Mouse (Mus musculus): Measurements from ENCODE around the gene Khnyn. TPM values are rescaled to one million over a fixed set of nuclear protein-coding genes. Genes with fewer than 3 reads are reported as not detected.

Gene Khnyn
- polyA plus RNA-seq, 1 experiment from 2014 or later: 6.1 TPM

DNA sequence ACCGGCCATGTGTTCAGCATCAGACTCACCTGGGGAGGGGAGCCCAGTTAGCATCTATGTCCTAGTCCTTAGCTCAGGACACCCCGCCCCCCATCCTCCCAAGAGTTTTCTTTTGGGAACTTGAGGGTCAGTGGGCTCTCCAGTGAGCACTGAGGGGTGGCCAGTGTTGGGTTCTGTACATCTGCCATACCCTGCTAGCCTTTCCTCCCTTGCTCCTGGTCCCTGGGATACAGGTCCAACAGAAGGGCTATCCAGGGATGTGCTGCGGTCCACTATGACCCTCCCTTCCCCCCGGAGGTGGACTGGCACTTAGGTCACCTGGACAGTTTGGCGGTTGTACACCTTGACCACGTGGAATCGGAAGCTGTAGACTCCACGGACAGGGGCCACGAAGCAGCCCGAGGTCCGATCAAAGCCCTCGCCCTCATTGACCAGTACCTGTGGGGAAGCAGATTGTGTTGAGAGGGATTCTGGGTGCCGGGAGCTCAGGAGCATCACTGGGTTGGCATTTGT is 1.5 kb upstream of the Khnyn start:
- Histone ChIP-seq H3K4me2 (ENCODE audit: low read length) (no peak overlapping the region), H3K36me3 (ENCODE audit: control insufficient read depth, insufficient read depth, low read length) (peaks cover 22% of the 10 kb centered on the region), H3K27me3 (ENCODE audit: control insufficient read depth, insufficient read depth, low read length) (no peaks in the 10 kb centered on the region), H3K4me1 (ENCODE audit: control insufficient read depth in 2 of 2, insufficient read depth in 2 of 2, low read length in 2 of 2) (peaks cover 16 to 31% of the 10 kb centered on the region in 2 experiments), H3K9ac (ENCODE audit: low read length) (no peak overlapping the region), H3K4me3 (ENCODE audit: control insufficient read depth in 1 of 2, insufficient read depth in 1 of 2, low read depth in 1 of 2, low read length in 2 of 2) (no peak overlapping the region), H3K27ac (replicated peaks in 1 of 2; ENCODE audit: control insufficient read depth in 1 of 2, insufficient read depth in 1 of 2, low read depth in 2 of 2, low read length in 2 of 2) (no peak overlapping the region), H3K9me3 (ENCODE audit: control insufficient read depth, low read length) (no peaks in the 10 kb centered on the region)
- 88% methylated on average over 13 of the region's 13 CpGs for WGBS
- no peak for ATAC-seq (ENCODE audit: insufficient number of reproducible peaks, insufficient read depth, low FRiP score, low read depth)

DNA sequence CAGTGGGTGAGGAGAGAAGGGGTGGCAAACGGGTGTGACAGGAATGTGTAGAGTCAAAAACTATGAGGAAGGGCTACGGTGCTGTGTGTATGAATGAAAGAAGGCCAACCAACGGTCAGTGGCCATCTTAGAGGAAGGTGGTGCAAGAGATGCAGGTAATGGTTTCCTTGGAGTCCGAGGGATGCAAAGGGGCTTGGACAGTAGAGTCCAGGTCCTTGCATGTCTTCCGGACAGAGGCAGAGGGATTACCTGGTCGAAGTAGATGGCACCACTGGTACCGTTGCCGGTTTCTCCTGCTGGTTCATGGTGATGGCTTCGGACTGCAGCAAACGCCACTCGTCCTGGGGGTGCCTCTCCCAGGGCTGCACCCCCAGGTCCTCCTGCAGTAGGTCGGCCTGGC is 1.1 kb upstream of the Khnyn start:
- Histone ChIP-seq H3K4me2 (ENCODE audit: low read length) (peak overlapping the region; percentile 81), H3K27ac (replicated peaks in 1 of 2; ENCODE audit: control insufficient read depth in 1 of 2, insufficient read depth in 1 of 2, low read depth in 2 of 2, low read length in 2 of 2) (peak overlapping the region; percentile 87 to 94; a peak in 3 of 4 replicates), H3K27me3 (ENCODE audit: control insufficient read depth, insufficient read depth, low read length) (no peaks in the 10 kb centered on the region), H3K9ac (ENCODE audit: low read length) (peak overlapping the region; percentile 93; the same call in 1 of the 2 replicates), H3K4me1 (ENCODE audit: control insufficient read depth in 2 of 2, insufficient read depth in 2 of 2, low read length in 2 of 2) (peaks cover 14 to 27% of the 10 kb centered on the region in 2 experiments), H3K4me3 (ENCODE audit: control insufficient read depth in 1 of 2, insufficient read depth in 1 of 2, low read depth in 1 of 2, low read length in 2 of 2) (no peak overlapping the region), H3K9me3 (ENCODE audit: control insufficient read depth, low read length) (no peaks in the 10 kb centered on the region), H3K36me3 (ENCODE audit: control insufficient read depth, insufficient read depth, low read length) (peaks cover 27% of the 10 kb centered on the region)
- ATAC-seq (ENCODE audit: insufficient number of reproducible peaks, insufficient read depth, low FRiP score, low read depth): no peak
- 87% methylated on average over 12 of the region's 12 CpGs for WGBS

DNA sequence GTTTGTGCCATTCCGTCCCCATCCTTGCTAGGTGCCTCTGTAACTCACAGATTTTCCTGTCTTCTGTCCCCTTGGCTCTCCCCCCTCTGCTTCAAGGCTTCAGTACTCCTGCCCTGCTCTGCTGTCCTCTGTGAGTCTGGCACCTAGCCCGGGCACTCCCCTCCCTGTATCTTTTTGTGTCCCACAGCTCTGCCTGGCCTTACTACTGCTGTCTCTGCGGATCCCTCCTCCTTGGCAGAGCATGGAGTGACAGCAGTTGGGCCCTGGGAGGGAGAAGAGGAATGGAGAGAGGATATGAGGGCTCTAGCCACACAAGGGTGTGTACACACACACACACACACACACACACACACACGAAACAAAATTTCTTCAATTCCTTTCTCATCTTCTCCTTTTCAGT is 581 bp upstream of the Khnyn start, which contains the start of gene Cbln3:
TSS of gene Cbln3 (minus strand) at position 227 of the 400 bp plus-strand sequence.
- 28% methylated on average over 4 of the region's 4 CpGs for WGBS
- Histone ChIP-seq H3K9me3 (ENCODE audit: control insufficient read depth, low read length) (no peaks in the 10 kb centered on the region), H3K36me3 (ENCODE audit: control insufficient read depth, insufficient read depth, low read length) (peaks cover 32% of the 10 kb centered on the region), H3K4me1 (ENCODE audit: control insufficient read depth in 2 of 2, insufficient read depth in 2 of 2, low read length in 2 of 2) (peaks cover 14 to 26% of the 10 kb centered on the region in 2 experiments), H3K27ac (replicated peaks in 1 of 2; ENCODE audit: control insufficient read depth in 1 of 2, insufficient read depth in 1 of 2, low read depth in 2 of 2, low read length in 2 of 2) (peak within 1 kb of the TSS; percentile 87 to 94), H3K4me3 (ENCODE audit: control insufficient read depth in 1 of 2, insufficient read depth in 1 of 2, low read depth in 1 of 2, low read length in 2 of 2) (peak within 1 kb of the TSS; percentile 84), H3K9ac (ENCODE audit: low read length) (peak within 1 kb of the TSS; percentile 93), H3K27me3 (ENCODE audit: control insufficient read depth, insufficient read depth, low read length) (no peaks in the 10 kb centered on the region), H3K4me2 (ENCODE audit: low read length) (peak within 1 kb of the TSS; percentile 81)
- peak; percentile 54 for ATAC-seq (ENCODE audit: insufficient number of reproducible peaks, insufficient read depth, low FRiP score, low read depth)

DNA sequence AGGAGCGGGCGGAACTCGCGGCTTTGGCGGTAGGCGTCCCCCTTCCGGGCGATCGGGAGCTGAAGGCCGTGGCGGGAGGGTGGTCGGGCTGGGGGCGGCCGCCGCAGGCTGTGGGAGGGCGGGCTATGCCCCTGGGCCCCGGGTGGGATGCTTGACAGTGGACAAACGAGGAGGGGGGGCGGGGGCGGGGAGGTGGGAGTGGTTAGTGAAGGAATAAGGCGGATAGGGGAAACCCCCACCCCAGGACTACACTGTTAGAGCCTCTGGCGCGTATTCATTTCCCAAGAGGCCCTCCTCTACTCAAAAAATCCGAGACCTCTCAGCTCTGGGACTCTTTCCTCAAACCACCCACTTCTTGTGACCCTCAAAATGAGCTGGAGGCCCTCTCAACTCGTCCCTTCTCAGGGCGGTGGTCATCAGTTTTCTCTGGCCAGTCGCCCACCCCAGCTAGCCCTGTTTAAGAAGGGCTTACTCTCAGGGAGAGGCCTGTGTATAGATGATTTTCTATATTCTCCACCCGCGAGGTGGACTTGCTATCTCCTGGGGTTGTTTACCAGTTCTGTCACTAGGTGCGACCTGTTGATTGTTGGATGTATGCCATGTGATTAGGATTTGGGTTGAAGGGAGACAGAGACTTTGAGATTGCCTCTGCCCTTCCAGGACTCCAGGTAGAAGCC is 505 bp downstream of the Khnyn start:
- Histone ChIP-seq H3K9ac (ENCODE audit: low read length) (peak overlapping the region; percentile 93), H3K9me3 (ENCODE audit: control insufficient read depth, low read length) (no peaks in the 10 kb centered on the region), H3K4me2 (ENCODE audit: low read length) (peak overlapping the region; percentile 81), H3K4me1 (ENCODE audit: control insufficient read depth in 2 of 2, insufficient read depth in 2 of 2, low read length in 2 of 2) (peaks cover 14 to 26% of the 10 kb centered on the region in 2 experiments), H3K4me3 (ENCODE audit: control insufficient read depth in 1 of 2, insufficient read depth in 1 of 2, low read depth in 1 of 2, low read length in 2 of 2) (peak overlapping the region; percentile 84), H3K36me3 (ENCODE audit: control insufficient read depth, insufficient read depth, low read length) (peaks cover 42% of the 10 kb centered on the region), H3K27me3 (ENCODE audit: control insufficient read depth, insufficient read depth, low read length) (no peaks in the 10 kb centered on the region), H3K27ac (replicated peaks in 1 of 2; ENCODE audit: control insufficient read depth in 1 of 2, insufficient read depth in 1 of 2, low read depth in 2 of 2, low read length in 2 of 2) (peak overlapping the region; percentile 87 to 94)
- peak; percentile 49 for ATAC-seq (ENCODE audit: insufficient number of reproducible peaks, insufficient read depth, low FRiP score, low read depth)
- WGBS: 1% methylated on average over 14 of the region's 30 CpGs

DNA sequence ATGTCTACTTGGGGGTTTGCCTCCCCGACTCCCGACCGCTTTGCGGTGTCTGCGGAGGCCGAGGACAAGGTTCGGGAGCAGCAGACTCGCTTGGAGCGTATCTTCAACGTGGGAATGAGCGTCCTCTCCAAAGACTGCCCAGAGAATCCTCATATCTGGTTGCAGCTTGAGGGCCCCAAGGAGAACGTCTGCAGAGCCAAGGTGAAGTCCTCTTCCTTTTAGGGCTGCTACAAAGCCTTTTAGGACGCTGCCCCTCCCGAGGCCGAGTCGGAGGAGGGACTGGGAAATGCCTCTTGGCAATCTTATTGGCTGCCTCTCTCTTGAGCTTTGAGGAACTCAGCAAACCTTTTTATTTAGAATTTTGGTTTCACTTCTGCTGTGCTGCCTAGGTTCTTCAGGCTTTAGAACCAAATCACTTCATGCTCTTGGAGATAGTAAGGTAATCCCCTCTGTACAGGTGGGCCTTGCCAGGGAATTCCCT is 1.1 kb downstream of the Khnyn start:
- H3K9me3 ChIP-seq (ENCODE audit: control insufficient read depth, low read length): no peaks in the 10 kb centered on the region
- H3K4me2 ChIP-seq (ENCODE audit: low read length): peak overlapping the region; percentile 81
- 4% methylated on average over 16 of the region's 16 CpGs for WGBS
- H3K4me3 ChIP-seq (ENCODE audit: control insufficient read depth in 1 of 2, insufficient read depth in 1 of 2, low read depth in 1 of 2, low read length in 2 of 2): peak overlapping the region; percentile 84
- H3K27ac ChIP-seq (replicated peaks in 1 of 2; ENCODE audit: control insufficient read depth in 1 of 2, insufficient read depth in 1 of 2, low read depth in 2 of 2, low read length in 2 of 2): peak overlapping the region; percentile 79 to 94
- peaks cover 48% of the 10 kb centered on the region for H3K36me3 ChIP-seq (ENCODE audit: control insufficient read depth, insufficient read depth, low read length)
- ATAC-seq (ENCODE audit: insufficient number of reproducible peaks, insufficient read depth, low FRiP score, low read depth): no peak
- H3K4me1 ChIP-seq (ENCODE audit: control insufficient read depth in 2 of 2, insufficient read depth in 2 of 2, low read length in 2 of 2): peaks cover 14 to 26% of the 10 kb centered on the region in 2 experiments
- H3K27me3 ChIP-seq (ENCODE audit: control insufficient read depth, insufficient read depth, low read length): no peaks in the 10 kb centered on the region
- H3K9ac ChIP-seq (ENCODE audit: low read length): peak overlapping the region; percentile 93

DNA sequence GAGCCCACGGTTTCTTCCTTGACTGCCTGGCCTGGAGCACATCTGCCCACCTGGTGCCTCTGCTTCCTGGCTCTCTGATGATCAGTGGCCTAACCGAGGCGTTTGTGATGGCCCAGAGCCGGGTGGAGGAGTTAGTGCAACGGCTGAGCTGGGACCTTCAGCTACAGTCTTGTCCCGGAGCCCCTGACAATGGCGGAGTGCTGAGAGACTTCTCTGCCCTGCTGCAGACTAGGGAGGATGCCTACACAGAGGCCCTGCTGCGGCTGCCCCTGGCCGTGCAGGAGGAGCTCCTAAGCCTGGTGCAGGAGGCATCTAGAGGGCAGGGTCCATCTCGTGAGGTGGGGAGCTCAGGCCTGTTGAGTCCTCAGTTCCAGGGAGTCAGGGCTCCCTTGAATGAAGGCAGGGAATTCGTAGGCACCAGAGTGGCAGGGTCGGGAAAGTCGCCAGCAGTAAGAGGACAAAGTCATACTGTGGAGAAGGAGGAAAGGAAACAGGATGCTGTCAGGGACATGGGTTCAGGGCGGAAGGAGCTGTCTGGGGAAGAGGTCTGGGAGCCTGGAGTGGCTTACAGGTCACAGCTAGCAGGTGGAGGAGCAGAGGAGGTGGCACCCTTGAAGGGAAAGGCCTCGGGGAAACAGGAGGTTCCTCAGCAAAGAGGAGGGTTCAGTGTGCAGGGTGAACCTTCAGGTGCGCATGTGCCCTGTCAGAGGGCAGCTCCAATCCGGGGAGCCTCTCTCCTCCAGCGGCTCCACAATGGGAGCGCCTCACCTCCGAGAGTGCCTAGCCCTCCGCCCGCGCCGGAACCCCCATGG is 2.0 kb downstream of the Khnyn start:
- ATAC-seq (ENCODE audit: insufficient number of reproducible peaks, insufficient read depth, low FRiP score, low read depth): no peak
- peak overlapping the region in 1 of 2 experiments; percentile 84; a peak in 1 of 4 replicates for H3K4me3 ChIP-seq (ENCODE audit: control insufficient read depth in 1 of 2, insufficient read depth in 1 of 2, low read depth in 1 of 2, low read length in 2 of 2)
- H3K4me2 ChIP-seq (ENCODE audit: low read length): peak overlapping the region; percentile 81; the same call in 1 of the 2 replicates
- H3K4me1 ChIP-seq (ENCODE audit: control insufficient read depth in 2 of 2, insufficient read depth in 2 of 2, low read length in 2 of 2): peaks cover 14 to 26% of the 10 kb centered on the region in 2 experiments
- no peak overlapping the region for H3K9ac ChIP-seq (ENCODE audit: low read length)
- no peak overlapping the region for H3K27ac ChIP-seq (replicated peaks in 1 of 2; ENCODE audit: control insufficient read depth in 1 of 2, insufficient read depth in 1 of 2, low read depth in 2 of 2, low read length in 2 of 2)
- 75% methylated on average over 24 of the region's 24 CpGs for WGBS
- H3K27me3 ChIP-seq (ENCODE audit: control insufficient read depth, insufficient read depth, low read length): no peaks in the 10 kb centered on the region
- H3K36me3 ChIP-seq (ENCODE audit: control insufficient read depth, insufficient read depth, low read length): peaks cover 55% of the 10 kb centered on the region
- H3K9me3 ChIP-seq (ENCODE audit: control insufficient read depth, low read length): no peaks in the 10 kb centered on the region

DNA sequence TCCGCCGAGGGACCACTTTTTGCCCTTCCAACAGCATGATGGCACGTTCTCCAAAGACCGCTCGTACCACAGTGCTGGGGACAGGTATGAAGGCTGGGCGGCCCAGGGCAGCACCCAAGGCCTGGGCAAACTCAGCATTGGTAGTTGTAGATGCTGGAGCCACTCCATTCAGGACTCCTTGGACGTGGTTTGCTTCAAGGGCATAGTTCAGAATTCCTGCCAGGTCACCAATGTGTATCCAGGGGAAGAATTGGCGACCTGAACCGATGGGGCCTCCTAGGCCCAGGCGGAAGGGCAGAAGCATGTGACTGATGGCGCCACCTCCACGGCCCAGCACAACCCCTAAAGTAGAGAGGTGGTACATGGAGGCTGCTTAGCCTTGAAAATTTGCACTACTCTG is 12.9 kb downstream of the Khnyn start:
- H3K9ac ChIP-seq (ENCODE audit: low read length): no peak overlapping the region
- H3K9me3 ChIP-seq (ENCODE audit: control insufficient read depth, low read length): no peaks in the 10 kb centered on the region
- WGBS: 90% methylated on average over 12 of the region's 12 CpGs
- H3K4me3 ChIP-seq (ENCODE audit: control insufficient read depth in 1 of 2, insufficient read depth in 1 of 2, low read depth in 1 of 2, low read length in 2 of 2): no peak overlapping the region
- H3K4me2 ChIP-seq (ENCODE audit: low read length): no peak overlapping the region
- H3K4me1 ChIP-seq (ENCODE audit: control insufficient read depth in 2 of 2, insufficient read depth in 2 of 2, low read length in 2 of 2): peaks cover 6 to 11% of the 10 kb centered on the region in 2 experiments; a peak in 3 of 4 replicates
- no peak for ATAC-seq (ENCODE audit: insufficient number of reproducible peaks, insufficient read depth, low FRiP score, low read depth)
- H3K27me3 ChIP-seq (ENCODE audit: control insufficient read depth, insufficient read depth, low read length): no peaks in the 10 kb centered on the region
- no peak overlapping the region for H3K27ac ChIP-seq (replicated peaks in 1 of 2; ENCODE audit: control insufficient read depth in 1 of 2, insufficient read depth in 1 of 2, low read depth in 2 of 2, low read length in 2 of 2)
- H3K36me3 ChIP-seq (ENCODE audit: control insufficient read depth, insufficient read depth, low read length): peaks cover 52% of the 10 kb centered on the region

Measured in heart, embryonic 14.5 days (tissue).